Mouse (Mus musculus) adrenal gland, adult 2 months (tissue): ENCODE data around the gene Gap43. TPM values are rescaled to one million over a fixed set of nuclear protein-coding genes. Genes with fewer than 3 reads are reported as not detected.
"Not testable (repeated sequence)": the region's sequence is repeated elsewhere in the genome, so short reads cannot be mapped to it uniquely, and the experiment has no call there.

ENCODE experiments used
- DNase-seq: peaks from one replicate; pipeline ENCODE4 v3.0.0; 2021
- long read RNA-seq: library from polyadenylated mRNA; stranded (forward); transcript quantifications from one replicate; pipeline ENCODE4 v2.0.0, GENCODE M21; 2021
- polyA plus RNA-seq: library from polyadenylated mRNA; depleted of rRNA; stranded (reverse); fragments of >200 nt; gene quantifications from 2 replicates; pipeline ENCODE4 v1.2.3, GENCODE M21; 2012; rRNA removed
- total RNA-seq, 2 experiments: library from RNA; stranded (reverse); gene quantifications; 2 replicates each; pipeline ENCODE4 v1.2.3; 2021

Gene Gap43
- total RNA-seq (1 to 10 TPM; 1.1 to 1.3 TPM), polyA plus RNA-seq (0.35 TPM in 1 of 2 replicates, not detected in the other)
- long read RNA-seq = 0 reads

DNA sequence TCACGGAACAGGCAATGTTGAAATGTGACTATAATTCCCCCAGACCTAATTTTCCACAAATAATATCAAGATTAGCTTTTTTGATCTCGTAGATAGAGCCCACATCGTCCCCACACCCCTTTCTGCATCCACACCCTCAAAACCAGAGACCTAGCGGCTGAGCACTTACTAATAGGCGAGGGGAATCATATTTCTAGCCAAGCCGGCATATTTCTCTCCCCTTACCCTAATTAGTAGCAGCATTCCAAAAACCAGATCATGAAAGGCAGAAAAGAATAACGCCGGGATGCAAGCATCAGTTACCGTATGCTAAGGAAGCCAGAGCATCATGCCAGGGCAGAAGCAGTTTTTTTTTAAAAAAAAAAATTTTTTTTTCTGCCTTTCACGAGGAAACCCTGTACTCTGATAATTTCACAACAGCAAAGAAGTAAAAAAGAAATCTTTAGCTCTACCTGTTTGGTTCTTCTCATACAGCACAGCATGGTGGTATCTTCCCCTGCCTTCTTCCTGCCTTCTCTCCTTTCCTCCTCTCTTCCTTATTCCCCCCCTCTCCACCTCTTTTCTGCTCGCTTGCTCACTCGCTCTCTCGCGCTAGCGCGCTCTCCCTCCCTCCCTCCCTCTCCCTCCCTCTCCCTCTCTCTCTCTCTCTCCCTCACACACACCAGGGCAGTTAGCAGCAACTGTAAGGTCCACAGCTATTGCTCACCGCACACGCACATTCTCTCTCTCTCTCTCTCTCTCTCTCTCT is at the start of gene Gap43:
TSS of gene Gap43 (minus strand) at position 631 of the 748 bp plus-strand sequence.
- no peak for DNase-seq

DNA sequence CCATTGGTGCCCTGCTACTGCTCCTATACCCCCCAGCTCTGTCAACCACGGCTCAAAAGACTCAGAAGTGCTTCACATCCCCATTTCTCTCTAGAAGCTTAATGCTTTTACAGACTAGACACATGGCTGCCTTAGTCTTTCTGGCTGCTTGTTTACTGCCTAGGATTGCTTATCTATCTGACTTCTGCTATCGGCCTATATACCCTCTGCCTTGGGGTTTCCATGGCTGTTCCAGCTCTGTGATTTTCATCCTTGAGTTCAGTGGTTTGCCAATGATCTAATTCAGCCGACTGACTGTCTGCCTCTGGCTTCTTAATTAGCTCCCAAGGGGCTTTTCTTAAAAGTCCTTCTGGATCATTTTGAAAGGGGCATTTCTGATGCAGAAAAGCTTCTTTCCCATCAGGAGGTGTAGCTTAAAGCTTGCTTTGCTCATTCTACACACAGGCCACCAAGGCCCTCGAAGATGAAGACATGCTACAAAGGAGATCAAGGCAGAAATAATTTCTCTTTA is 40.9 kb upstream of the Gap43 start:
- no peak for DNase-seq

DNA sequence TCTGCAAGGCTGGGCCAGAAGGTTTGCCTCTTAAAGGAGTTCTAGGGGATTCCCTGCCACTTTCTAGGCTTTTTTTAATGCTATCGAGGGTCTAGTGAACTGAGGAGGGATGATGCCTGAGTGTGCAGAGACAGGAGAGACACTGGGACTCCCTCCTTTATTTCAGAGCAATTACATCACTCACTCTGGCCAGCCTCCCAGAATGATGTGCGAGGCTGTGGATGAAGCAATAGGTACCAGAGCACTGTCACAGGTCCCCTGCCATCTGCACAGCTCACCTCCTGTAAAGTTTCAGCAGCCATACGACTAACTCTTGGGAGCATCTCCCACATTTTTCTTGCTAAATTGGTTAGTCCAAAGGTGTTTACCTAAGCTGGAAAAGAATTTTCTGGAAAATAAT is 40.2 kb upstream of the Gap43 start:
- DNase-seq = peak; percentile 37

DNA sequence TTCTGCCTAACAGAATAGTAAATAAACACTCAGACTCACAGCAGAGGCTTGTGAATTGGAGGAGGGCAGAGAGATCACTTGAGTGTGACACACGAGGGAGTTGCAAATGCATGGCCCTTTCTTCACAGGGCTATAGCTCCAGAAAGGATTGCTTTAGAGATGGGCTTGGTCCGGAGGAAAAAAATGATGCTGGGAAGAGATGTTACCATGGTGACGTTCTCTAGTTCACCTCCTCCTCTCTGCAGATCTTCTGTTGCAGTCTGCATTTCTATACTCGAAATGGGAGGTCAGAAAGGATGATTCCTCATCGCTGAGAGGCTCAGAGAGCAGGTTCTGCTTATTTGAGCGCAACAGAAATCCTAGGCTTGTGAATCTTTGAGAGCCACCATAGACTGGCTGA is 29.7 kb upstream of the Gap43 start:
- DNase-seq = no peak

DNA sequence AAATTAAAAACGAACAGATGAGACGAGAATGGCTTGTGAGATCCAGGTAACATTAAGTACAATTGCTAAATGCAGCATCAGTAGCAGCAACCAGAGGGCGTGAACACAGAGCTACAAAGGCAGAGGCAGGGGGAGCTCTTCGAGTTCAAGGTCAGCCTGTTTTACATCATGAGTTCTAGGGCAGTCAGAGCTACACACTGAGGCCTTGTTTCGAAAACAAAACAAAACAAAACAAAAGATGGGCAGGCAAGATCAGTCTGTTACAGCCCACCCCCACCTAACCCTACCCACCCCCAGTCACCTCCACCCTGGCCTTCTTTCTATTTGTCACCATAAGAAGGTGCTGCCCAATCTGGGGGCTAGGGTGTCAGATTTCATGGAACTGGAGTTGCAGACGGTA is 28.9 kb upstream of the Gap43 start:
- DNase-seq = no peak

DNA sequence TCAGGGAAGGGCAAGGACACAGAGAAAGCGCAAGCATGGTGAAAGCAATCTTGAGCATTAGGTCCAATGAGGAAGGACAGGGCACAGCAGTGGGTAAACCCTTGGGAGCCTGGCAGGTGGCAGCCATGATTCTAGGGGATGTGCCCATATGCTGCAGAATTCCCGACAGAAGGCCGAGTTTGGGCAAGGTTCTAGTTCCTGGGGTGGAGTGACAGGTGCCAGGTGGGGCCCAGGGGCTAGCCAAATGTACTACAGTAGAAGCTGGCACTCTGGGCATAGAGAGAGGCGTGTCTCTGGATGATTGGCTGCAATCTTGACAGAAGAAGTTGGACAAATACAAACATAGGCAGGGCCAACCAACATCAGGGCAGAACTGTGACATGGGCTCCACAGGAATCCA is 19.6 kb upstream of the Gap43 start:
- no peak for DNase-seq

DNA sequence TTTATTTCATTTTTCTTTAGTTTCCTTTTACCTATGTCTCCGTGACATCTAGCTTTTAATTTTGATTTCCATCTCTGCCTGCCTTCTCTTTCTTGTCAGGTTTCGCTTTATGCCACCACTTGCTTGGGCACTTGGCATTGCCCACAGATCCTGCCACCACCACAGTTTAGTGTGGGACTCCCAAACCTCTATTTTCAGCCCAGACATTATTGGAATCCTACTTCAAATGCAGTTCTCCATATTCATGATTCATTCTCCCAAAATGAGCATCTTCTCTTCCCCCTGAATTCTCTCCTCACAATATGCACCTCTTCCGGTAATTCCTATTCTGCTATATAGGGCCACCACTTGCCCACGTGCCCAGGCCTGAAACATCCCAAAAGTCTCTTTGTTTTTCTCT is 17.6 kb upstream of the Gap43 start:
- no peak for DNase-seq

DNA sequence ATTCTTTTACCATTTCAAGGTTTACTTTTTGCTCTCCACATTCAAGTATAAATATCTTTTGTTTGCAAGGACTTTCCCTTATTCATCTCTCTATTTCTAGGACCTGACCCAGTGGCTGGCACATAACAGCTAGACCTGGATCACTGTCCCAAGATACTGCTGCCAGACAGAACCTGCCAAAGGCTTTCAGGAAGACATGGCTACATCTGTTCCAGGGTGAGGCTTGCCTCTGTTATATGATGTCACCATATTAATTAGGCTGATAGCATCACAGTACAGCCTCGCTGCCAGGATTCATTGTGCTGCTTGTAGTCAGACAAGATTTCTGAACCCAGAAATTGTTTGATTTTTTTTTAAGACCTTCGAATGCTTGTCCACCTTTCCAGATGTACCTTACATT is 9.6 kb upstream of the Gap43 start:
- DNase-seq = no peak

DNA sequence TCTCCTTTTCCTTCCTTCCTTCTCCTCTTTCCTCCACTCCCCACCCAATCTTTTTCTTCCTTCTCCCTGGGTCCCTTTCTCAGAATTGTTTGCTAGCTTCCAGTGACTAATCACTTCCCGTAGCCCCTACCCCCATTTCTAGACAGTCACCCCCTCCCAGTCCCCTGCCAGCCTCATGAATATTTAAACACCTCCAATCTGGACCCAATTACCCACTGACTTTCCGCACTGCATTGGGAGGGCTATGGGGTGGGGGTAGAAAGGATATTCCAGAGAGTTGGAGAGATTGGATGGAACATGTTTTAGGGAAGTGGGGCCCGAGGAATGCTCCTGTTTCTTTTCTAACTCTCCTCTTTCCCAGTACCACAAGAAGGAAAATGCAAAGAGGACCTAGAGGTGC is 414 bp upstream of the Gap43 start:
- DNase-seq = not testable (repeated sequence)

DNA sequence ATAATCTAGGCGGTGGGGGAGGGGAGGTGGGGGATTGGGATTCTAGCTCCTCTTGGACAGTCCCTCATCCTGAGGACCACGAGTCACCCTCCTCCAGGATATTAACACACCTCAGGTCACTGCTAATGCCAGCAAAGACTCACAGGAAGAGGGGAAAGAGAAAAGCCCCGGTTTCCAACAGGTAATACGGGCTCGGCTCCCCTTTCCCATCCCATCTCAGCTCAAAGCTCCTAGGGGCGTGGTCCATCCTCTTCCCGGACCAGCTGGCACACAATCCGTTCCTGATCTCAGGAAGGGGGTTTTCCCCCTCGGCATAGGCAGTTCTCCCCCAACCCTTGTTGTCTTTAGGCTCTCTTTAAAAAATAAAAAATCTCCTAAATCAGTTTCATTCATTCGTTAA is 939 bp downstream of the Gap43 start:
- DNase-seq = no peak

DNA sequence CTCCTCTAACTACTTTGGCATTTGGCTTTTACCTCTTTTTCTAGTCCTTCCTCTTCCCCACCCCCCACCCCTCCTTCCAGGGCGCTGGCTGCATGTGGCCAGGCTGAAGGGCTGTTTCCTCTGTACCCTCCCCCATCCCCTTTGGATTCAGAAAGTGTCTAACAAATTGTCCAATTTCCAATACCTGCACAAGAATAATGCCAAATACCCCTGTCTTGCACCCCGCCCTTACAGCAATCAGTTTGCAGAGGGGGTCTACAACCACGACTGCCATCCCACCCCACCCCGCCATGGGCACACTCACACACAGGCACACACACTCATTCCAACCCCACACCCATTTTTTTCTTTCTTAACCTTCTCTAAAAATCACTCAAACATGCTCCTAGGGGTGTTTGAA is 1.5 kb downstream of the Gap43 start:
- DNase-seq = no peak

DNA sequence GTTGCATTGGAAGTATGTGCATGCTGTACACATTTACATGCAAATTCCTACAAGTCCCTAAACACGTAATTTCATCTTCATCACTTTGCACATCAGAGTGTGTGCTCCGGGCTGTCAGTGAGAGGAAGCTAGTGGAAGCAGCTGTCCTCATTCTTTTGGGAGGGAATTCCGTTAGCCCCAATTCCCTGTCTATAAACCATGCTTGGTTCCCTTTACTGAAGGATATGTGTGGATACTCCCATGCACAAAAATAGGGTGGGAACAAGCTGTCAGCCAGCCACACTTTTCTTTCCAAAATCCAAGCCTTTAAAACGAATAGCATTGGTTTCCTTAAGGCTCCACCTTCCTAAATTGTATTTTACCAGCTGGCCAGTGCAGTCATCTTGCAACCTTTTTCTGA is 2.1 kb downstream of the Gap43 start:
- DNase-seq = no peak

DNA sequence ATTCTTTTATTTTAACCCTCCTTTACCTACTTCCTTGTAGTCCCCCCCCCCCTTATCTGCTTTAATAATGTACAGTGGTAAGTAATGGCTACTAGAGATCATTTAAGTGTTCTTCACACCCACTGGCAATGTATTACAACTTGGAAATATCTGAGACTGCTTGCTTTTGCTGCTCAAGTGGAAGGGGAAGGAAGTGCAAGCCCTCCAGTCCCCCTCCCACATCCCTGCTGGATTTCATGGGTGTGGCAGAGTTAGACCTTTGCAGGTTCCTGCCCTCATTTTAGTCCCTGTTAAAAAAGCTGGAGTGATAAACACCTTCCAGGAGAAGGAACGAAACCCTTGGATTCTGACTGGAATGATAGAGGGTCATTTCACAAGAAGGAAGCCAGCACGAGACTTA is 2.8 kb downstream of the Gap43 start:
- no peak for DNase-seq

DNA sequence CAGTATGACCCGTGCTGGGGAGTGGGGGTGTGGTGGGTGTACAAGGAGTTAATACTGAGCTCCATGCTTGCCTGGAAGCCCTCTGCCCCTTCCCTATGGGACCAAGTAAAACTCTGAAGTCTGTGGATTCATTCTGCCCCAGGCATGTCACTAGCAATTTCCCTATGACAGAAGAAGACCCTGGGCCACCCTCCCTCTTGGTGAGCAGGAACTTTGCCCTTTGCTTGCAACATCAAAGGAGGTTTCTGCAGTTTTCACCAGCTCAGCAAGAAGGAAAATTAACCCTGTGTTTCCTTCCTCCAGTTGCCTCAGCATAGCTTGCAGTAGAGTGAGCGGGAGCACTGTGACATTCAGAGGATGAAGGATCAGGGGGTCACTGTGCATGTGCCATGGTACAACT is 3.8 kb downstream of the Gap43 start:
- DNase-seq = no peak

DNA sequence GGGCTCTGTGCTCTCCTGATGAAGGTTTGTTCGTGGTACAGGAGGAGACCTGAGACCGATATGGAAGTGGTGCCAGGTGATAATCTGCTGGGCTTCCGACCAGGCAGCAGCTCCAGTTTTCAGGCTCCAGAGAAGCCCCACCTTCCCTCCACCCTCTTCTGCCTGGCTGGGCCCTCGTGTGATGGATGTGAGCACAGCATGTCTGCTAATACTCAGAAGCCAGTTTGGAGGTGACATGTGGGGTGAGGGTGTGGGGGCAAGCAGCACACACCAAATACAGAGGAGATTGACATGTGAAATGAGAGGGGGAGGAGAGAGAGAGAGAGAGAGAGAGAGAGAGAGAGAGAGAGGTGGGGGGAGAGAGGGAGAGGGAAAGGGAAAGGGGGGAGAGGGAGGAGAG is 8.1 kb downstream of the Gap43 start:
- no peak for DNase-seq

DNA sequence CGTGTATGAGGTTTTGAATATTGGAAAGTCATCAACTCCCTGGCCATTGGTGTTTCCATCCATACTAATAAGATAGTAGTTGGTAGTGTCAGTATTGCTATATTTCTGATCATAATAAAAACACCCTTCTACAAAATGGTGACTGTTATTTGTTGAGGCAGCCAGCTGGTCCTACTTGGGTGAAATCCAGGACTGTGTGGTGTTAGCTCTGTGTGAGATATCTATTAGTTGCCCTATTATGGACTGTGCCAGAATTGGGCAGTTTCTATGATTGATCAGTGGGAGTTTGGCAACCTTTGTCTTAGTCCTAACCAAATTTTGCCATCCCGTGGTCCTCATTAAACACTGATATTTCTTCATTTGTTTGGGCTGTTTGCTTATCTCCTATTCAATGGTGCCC is 14.3 kb downstream of the Gap43 start:
- no peak for DNase-seq

DNA sequence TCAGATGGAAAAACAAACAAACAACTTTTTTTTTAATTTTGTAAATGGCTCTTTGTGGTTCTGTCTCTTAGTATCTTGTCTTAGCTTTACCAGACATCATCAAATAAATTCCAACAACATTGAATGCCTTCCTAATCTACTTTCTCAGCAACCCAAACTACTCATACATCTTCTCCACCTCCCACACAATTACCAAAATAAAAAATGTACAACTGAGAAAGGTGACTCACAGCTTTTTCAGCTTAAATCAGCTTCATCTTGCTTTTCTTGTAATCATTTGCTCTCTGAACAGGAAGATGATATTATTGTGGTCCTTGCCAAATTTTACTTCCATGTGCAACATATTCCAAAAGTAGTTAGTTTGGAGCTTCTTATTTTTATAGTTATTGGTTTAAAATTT is 14.9 kb downstream of the Gap43 start:
- DNase-seq = no peak

DNA sequence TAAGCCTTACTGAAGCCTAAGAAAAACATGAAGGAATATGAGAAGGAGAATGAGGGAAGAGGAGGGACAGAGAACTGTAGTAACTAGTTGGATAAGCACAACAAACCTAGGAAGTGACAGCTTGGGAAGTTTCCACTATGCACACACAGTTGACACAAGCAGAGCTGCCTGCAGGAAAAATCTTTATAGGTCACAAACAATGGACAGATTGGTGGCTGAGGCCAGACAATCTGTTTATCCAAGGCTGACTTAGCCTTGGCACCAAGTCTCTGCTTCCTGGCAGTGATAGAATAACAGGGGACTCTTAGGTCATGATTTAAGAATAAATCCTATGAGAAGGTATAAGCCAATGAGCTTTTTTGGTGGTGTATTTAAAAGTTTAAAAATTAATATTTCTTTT is 20.6 kb downstream of the Gap43 start:
- peak; percentile 45 for DNase-seq

DNA sequence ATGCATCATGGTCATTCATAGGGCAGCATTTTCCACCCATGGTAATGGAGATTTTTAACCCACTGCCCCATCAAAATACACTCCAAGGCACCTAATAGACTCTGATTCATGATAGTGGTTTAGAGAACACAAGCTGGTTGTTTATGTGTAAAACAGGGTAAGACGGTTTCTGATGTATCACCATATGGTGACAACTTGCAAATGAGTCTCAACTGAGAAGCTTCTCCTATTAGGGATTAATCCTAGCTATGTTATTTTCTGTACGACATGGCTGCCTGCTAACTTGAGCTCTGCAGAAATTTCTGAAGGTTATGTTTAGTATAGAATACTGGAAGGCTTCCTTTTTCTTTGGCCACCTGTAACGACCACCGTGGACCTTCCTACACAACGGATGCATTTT is 21.1 kb downstream of the Gap43 start:
- DNase-seq = no peak

DNA sequence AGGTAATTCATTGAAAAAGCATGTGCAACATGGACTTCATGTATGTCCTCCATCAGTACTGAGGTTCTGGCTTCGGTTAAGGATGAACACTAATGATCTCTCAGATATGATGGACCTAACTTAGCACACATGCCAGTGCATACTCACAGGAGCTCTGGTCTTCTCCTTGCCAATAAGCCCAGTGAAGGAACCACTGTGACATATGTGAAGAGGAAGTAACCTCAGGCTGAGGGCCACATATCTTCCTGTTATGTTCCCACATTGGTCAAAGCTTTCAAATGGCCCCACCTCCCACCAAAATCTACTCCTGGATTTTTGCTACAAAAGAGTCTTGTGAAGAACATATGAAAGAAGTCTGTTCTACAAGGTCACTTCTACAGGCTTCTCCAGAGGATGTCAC is 28.3 kb downstream of the Gap43 start:
- DNase-seq = no peak

DNA sequence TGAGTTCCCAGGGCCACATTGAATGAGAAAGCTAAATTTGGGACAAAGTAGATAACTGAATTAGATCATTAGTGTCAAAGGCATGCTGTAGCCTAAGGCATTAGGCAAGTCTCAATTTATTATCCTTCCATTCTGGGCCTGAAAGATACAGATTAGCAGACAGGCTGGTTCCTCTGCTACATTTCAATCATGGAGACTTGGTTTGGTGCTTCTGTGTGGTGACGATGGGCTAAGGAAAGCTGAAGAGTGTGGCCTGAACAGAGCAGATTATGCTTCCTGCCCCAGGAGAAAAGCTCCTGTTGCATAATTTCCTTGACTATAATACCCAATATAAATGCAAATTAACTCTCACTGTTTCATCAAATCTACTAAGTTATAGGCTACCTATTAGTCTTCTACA is 31.7 kb downstream of the Gap43 start:
- DNase-seq = no peak

DNA sequence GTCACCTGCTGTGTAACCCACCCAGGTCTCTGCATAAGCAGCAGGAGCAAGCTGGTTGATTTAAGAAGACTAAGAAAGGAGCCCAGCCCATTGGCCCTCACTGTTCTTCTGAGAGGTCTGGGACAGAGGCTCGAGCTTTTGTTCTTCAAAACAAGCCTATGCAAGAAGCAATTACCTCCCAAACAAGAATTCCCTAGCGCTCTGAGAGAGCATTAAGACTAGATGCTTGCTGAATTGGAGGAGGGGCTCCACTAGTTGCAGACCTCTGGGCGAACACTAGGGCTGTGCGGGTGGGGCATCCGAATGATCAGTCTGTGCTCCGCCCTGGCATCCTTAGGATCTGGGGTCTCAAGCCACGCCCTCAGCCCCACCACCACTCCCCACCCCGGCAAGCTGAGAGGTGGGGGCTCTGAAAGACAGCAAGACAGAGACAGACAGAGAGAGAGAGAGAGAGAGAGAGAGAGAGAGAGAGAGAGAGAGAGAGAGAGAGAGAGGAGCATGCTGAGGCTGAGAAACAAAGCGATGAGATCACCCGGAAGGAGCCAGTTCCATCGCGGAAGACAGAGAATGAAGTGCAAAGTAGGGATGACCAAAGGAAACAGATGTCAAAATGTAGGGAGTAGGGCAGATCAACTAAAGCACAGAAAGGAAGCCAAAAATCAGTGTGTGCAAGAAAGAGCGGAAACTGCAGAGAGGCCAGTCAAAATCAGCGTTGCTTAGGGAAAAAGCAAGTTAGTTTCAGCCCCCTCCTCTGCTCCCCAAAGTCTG is 34.3 kb downstream of the Gap43 start:
- DNase-seq = no peak

DNA sequence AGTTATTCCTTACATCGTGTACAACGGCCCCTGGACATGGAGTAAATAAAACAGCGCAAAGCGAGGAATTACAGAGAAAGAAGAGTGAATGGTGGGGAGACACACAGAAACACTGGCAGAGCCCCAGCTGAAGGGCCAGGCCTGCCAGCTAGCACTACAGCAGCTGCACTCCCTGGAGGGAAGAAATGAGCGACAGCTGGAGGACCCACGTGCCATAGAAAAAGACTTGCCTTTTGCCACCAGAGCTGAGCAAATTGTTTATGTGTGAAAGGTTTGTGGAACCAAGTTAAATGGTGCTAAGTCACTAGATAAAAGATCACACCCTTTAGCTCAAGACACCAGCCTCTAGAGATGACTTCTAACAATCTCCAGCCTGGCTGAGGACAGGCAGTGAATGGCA is 37.0 kb downstream of the Gap43 start:
- DNase-seq = no peak

DNA sequence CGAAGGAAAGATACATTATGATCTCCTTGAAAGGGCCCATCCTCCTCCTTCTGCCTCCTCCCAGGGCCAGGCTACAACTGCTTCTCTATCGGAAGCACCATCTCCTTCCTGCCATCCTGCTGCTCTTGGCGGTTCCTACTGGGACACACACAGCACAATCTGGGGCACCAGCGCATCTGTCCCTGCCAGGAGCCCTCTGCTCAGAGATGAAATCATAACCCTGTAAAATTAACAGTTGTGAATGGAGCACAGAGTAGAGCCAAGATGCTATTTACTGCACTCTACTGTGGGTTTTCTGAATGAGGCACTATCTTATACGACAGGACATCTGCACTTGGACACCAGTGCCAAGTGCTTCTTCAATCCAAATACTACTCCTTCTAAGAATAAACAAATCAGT is 46.0 kb downstream of the Gap43 start:
- no peak for DNase-seq
